Mouse (Mus musculus) thymus, postnatal 36 days (tissue): ENCODE measurements around the gene Pde1b.
A peak's percentile ranks its signal among the peaks of the same experiment; 100 is the strongest.

Experiments
- DNase-seq, 2 experiments: peaks; one replicate each; pipeline ENCODE4 v3.0.0; 2022; ENCODE audit warnings: mixed read lengths in 2 of 2

Gene Pde1b

GRCm38 (mm10) chr15:103511652-103512051, 8.8 kb downstream of the Pde1b start:
- no peak for DNase-seq

DNA sequence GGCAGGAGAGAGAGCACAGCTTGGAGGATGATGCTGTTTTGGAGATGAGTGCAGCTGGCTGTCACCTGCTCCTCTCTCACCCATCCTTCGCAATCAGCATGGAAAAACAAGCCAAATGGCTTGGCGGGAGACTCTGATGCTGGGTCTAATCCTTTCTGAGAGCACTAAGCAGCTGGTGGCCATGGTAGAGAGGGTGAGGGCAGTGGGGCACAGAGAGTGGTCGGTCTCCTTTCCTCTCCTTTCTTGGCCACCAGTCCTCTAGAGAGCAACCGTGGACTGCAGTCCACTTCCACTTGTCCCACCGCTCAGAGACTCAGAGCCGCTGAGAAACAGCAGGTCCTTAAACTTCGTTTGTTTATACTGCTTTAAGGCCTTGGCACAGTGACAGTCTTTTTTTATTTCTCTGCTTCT, 10.8 kb downstream of the Pde1b start:
- no peak for DNase-seq

- peak; percentile 39 to 60 for DNase-seq
Observed at GRCm38 (mm10) chr15:103514119-103514518, 11.3 kb downstream of the Pde1b start.

- no peak for DNase-seq
Observed at GRCm38 (mm10) chr15:103514914-103515313, 12.1 kb downstream of the Pde1b start.

DNA sequence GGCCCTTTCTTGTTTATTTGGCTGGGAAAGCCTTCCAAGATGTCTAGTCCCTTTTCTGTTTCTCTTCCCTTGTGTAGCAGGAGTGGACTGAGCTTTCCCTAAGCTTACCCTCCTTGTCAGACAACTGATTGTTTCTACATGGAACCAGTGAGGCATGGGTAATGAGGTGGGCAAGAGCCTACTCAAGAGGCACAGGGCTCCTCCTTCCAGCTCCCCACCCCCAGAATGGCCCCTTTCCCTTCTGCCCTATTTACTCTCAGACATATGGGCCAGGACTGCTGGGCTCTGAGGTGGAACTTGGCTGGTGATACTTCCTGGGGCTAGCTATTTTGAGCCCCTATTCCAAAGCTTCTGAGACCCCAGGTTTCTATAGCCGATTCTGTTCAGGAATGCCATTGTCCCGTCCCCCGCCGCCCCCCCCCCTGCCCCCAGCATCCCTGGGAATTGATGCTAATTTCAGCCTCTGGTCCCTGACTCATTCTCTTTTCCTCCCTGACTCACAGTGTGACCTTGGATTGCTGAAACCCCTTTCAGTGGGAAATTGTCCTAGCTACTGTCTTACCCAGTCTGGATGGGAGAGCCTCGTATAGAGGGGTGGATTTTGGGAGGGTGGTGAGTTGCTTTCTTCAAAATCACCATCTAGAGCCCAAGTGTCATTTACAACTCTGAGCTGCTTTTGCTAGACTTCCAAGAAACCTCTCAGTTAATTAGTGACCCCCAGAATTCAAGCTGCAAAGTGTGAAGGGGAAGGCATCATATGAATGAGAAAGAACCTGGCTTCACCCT, 16.0 kb downstream of the Pde1b start:
- no peak for DNase-seq

DNA sequence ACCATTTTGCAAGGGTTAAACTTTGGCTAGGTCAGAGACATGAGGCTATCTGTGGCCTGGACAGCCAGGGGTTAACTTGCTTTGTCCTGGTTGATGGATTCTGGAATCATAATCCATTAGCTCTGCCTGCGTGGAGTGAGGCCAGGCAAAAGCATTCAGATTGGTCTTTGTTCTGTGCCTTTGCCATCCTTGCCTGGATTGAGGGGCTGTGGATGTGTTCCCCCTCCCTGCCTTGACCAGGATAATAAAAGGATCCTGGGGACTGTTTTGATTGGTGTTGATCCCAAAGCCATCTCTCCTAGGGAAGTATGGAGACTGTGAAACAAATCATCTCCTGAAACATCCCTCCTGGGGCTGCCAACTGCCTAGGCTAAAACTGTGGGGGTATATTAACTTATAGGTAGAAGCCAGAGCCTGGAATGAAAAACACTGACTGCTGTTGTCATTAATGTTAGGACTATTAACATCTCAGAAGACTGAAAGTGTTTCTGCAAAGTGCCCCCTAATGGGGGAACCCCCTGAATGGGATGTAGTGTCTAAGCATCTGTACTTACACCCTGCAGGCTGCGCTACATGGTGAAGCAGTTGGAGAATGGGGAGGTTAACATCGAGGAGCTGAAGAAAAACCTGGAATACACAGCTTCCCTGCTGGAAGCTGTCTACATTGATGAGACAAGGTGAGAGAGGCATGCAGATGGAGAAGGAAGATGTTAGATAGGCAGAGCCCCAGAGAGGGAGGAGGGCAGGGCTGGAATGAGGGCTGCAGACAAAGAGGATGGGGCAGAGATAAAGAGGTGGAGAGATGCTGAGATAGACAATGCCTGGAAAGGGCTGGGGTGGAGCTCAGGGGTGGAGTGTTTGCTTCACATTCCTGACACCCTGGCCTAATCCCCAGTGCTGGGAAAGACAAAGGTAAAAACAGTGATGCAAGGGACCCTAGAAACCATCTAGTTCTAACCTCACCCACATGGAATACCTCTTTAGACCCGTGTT, 16.8 kb downstream of the Pde1b start:
- DNase-seq = no peak

DNA sequence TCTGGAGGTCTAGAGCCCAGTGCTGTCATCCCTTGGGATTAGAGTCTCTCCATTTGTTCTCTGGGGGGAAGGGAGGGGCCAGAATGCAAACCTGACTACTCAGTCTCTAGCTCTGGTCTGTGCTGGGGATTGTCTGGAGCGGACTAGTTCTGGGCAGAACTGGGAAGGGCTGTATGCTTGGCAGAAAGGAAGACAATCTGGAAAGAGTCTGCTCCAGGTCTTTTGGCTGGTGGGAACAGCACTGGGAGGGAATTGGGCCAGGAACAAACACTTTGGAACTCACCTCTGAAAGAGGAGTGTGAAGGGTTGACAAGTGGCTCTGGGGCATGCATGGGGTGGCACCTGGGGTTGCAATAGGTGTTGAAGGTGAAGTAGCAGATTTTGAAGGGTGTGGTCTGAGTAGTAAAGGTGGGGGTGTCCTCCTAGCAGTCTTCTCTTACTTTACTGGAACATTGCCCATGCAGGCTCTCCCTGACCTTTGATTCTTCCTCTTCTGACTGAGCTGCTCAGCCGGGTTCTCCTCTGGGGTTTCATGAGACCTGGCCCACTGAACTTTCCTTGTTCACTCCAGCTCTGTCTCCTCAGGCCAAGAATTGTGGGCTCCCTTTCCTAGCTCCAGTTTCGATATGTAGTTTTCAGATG, 19.7 kb downstream of the Pde1b start:
- DNase-seq = no peak

GRCm38 (mm10) chr15:103523156-103523555, 20.3 kb downstream of the Pde1b start:
- DNase-seq = no peak

DNA sequence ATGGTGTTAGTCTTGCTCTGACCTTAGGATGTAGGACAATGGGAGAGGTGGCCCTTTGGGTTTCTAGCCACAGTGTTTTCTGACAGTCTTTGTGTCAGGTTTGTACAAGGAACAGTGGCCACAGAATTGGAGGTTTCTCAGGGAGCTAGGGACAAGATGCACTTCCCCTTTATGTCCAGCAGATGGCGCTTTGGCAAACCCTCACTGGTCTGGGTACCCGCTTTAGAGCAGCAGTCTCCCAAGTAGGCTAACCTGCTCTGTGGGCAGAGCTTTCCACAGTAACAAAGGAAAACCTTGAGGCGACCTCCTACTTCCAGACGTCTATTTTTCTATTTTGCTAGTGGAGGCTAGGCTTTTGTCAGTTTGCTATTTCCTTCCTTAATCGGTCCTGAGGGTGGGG, 27.5 kb downstream of the Pde1b start:
- peak; percentile 16 to 17 for DNase-seq

DNA sequence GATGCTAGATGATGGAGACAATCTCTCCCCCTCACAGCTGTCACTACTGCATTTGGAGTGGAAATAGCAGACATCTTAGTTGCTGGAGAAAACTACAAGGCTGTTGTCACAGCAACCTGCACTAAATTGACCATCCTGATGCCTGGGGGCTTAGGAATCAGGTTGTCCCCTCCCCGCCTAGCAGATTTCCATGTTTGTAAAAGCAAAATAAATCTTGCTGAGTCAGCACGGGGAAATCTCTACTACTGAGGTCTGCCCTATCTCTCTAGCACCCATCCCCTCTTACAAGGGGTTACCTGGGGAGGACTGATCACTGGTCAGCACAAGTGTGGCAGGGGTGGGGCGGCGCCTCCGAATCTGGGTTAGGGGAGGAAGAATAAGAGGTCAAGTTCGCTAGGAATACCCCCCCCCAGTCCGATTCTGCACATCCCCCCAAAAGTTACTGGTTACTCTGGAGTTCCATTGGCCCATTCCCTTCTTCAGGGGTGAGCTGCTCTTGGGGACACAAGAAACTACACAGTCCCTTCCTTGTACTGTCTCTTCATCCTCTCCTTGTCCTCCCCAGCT, 31.3 kb downstream of the Pde1b start:
- no peak for DNase-seq

GRCm38 (mm10) chr15:103535030-103535429, 32.2 kb downstream of the Pde1b start:
- no peak for DNase-seq

DNA sequence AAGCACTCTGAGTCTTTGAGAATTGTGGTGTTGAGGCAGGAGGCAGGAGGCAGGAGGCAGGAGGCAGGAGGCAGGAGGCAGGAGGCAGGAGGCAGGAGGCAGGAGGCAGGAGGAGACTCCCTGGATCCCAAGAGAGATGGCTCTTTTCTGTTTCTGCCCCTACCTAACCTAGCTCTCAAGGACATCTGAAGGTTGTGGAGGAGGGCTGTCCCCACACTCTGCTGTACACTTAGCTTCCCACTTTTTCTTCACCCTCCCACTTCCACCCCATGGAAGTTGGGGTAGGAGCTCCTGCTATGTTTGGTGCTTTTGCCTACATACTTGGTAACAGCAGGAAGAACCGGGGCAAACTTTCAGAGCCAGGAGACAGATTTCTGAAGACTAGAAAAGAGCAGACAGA, 33.0 kb downstream of the Pde1b start:
- no peak for DNase-seq

DNA sequence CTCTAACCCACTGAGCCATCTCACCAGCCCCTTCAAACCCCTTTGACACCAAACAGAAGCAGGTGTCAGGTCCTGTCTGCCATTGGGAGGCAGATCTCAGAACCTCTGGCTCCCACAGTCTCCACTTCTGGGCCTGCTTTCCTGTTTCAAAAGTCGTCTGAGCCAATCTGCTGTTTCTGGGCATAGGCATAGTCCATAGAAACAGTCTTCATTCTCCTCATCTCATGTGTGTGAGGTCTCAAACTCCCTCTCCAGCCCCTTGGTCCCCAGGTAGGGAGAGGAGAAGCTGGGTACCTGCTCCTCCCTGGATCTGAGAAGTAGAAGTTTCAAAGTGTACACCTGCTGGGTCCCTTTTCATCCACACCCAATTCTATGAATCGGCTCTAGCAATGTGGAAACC, 33.6 kb downstream of the Pde1b start:
- DNase-seq = no peak

DNA sequence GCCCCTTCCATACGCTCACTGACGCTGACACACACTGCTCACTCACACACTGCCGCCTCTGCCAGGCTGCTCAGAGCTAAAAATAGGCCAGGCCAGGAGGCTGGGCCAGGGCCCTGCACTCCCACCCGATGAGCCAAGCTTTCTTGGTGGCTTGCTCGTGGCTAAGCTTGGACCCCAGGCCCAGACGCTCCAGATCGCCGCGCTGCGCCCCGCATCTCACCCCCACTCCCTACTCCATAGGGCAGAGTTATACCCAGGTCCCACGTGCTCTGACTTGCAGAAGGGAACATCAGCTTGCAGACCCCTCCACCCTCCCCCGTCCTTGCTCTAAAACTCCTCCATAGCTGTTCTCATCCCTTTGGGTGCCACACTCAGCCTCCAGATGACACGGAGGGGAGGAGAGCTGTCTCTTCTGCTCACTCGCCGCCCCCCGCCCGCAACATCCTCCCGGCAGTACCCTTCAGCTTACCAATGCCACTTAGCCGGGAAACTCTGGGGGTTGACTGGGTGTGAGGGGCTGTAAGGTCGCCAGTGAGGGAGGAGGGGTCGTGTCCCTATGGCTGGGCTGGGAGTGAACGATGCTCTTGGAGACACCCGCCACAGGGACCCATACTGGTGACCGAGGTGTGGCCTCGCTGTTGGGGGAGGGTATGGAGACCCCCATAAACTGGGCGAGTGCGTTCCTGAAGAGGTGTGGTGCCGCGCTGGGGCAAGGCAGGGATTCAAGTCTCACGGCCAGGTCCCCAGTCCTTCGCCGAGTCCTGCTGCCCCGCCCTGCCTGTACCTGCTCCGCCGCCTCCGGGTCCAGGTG, 34.4 kb downstream of the Pde1b start:
- no peak for DNase-seq

- DNase-seq = no peak
Observed at GRCm38 (mm10) chr15:103537822-103538213, 35.0 kb downstream of the Pde1b start, which contains the start of gene Ppp1r1a. Gene Ppp1r1a (minus strand): TSS chr15:103538003.

DNA sequence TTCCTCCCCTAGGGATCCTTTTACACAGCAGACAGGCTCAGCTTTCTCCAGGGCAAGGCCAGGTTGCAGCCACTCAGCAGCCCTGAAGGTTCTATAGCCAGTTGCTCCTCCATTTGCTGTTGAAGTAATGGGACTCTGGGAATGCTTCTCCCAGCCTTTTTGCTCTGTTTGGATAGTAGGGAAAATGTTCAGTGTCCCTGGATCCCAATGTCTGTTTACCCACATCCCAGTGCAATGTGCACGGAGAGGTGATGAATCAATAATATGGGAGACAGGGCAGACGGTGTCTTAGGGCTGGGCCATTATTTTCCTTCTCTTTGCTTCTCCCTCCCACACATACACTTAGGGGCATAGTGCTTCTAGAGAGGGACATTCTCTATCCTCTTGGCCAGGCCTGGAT, 36.4 kb downstream of the Pde1b start:
- DNase-seq = no peak

DNA sequence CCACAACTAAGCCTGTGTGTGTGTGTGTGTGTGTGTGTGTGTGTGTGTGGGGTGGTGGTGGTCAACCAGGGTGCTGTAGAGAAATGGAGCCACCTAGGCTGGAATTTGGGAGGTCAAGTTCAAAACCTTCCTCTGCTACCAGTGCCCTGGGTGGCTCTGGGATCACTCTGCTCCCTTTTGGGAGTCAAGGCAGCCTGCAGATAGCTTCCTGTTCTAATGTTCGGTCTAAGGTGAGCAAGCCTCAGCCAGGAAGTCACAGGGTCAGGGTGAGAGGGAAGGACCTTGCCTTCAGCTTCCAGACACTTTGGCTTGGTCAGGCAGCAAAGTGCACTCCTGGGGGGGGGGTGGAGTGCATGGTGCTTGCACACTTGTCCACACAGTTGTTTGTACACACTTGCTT, 37.8 kb downstream of the Pde1b start:
- no peak for DNase-seq

DNA sequence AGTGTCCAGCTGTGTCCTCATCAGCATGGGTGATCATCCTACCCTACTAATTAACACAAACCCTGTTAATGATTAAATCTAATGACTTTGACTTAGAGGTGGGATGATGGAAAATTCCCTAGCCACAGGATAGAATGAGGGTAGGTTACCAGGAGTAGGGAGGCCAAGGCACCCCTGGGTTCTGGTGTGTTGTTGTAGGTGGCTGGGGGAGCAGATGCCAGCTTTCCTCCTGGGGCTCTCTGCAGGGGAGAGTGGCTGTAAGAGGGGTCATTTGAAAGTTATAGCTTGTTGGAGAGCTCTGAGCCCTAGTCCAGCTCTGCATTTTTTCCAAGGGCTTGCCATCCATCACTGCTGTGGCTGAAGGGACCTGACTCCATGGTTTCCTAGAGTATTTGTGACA, 39.7 kb downstream of the Pde1b start:
- DNase-seq = no peak

DNA sequence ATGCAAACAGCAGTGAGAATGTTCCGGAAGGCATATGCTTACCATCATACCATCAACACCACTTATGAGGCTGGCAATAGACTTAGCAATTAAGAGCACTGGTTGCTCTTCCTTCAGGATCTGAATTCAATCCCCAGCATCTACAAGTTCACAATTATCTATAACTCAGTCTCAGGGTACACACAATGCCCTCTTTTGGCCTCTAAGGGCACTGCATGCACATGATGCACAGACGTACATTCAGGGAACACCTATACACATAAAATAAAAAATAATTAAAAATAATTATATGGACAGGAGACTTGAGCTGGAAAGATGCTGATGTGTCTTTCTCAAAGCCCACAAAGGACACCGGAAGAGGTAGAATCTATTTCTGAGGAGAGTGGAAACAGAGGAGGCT, 45.1 kb downstream of the Pde1b start:
- no peak for DNase-seq

DNA sequence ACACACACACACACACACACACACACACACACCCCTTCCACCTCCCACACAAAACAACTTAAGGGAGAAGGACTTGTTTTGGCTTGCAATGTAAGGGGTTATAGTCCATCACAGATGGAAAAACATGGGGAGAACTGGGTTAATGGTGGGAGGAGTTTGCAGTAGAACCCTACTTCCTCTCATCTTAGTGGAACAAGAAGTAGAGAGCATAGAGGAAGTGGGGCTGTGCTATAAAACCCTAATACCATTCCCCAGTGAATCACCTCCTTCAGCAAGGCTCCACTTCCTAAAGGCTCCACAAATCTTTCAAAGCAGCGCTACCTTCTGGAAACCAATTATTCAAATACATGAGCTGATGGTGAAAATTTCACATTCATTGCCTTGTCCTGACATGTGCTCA, 46.6 kb downstream of the Pde1b start:
- DNase-seq = no peak

GRCm38 (mm10) chr15:103551053-103551452, 48.2 kb downstream of the Pde1b start:
- DNase-seq = no peak

GRCm38 (mm10) chr15:103552096-103552690, 49.4 kb downstream of the Pde1b start:
- DNase-seq = no peak
